Comparison of ENCODE assay signal across 11 mouse cellular contexts in the genomic region with DNA sequence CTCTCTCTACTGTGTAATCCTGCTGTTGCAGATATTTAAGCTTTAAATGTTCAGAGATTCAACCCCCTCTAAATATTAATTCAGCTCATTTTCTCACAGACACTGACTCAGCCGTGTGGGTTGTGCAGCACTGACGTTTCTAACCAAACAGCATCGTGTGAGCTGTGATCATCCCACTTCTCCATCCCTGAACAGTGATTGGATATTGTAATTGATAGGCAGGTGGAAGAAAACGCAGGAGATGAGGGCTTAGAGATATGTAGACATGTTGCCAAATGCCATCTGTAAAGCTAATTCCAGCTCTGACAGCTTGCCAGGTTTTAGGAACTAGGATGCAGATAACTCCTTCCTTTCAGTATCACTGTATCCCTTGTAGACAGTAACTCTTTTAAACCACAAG. TPM values are rescaled to one million over a fixed set of nuclear protein-coding genes. Genes with fewer than 3 reads are reported as not detected.
DNase-seq lines count a peak whose midpoint lies in the region; ATAC-seq and TF ChIP-seq lines count a peak whose summit lies in the region.
"Had no signal": no experiment of that assay in that cellular context is flagged by ENCODE, and none has a peak within 500 bp of the region (broad histone marks: within the 10 kb centered on the region; RNA-seq: fewer than 3 reads in every experiment).

No protein-coding gene starts in this region.

- H3K27ac ChIP-seq in midbrain, embryonic 13.5 days, result 0 out of 2 replicates have a peak overlapping the region, but pooled peaks have one; percentile 17
- no peak overlapping the region for H3K27ac ChIP-seq in midbrain, embryonic 11.5 days (ENCODE audit: low read depth, low read length)
- H3K27ac ChIP-seq in forebrain, postnatal 0 days (ENCODE audit: low read depth, low read length), result peak overlapping the region; percentile 36; the same call in 1 of the 2 replicates
- H3K27ac ChIP-seq: embryonic facial prominence, embryonic 15.5 days had no signal

- H3K36me3 ChIP-seq in midbrain, embryonic 13.5 days, result no peaks in the 10 kb centered on the region
- no peaks in the 10 kb centered on the region for H3K36me3 ChIP-seq in midbrain, embryonic 11.5 days (ENCODE audit: control insufficient read depth, insufficient read depth, low read length)
- no peaks in the 10 kb centered on the region for H3K36me3 ChIP-seq in forebrain, postnatal 0 days (ENCODE audit: insufficient read depth)
- H3K36me3 ChIP-seq: embryonic facial prominence, embryonic 15.5 days had no signal

- no peak overlapping the region for H3K4me3 ChIP-seq in midbrain, embryonic 13.5 days (replicated peaks)
- no peak overlapping the region for H3K4me3 ChIP-seq in midbrain, embryonic 11.5 days (ENCODE audit: low read depth, low read length)
- peak overlapping the region; percentile 11; the same call in 1 of the 2 replicates for H3K4me3 ChIP-seq in forebrain, postnatal 0 days (ENCODE audit: low read depth, low read length)
- H3K4me3 ChIP-seq: embryonic facial prominence, embryonic 15.5 days had no signal

- H3K9ac ChIP-seq in midbrain, embryonic 13.5 days (replicated peaks), result no peak overlapping the region
- H3K9ac ChIP-seq in midbrain, embryonic 11.5 days (ENCODE audit: low read length), result no peak overlapping the region
- no peak overlapping the region for H3K9ac ChIP-seq in forebrain, postnatal 0 days
- H3K9ac ChIP-seq: embryonic facial prominence, embryonic 15.5 days had no signal

- H3K4me1 ChIP-seq in midbrain, embryonic 13.5 days (replicated peaks), result 0 out of 2 replicates have a peak, but pooled peaks cover 5% of the 10 kb centered on the region
- no peaks in the 10 kb centered on the region for H3K4me1 ChIP-seq in midbrain, embryonic 11.5 days (ENCODE audit: control insufficient read depth, insufficient read depth, low read length)
- no peaks in the 10 kb centered on the region for H3K4me1 ChIP-seq in forebrain, postnatal 0 days (ENCODE audit: insufficient read depth)
- H3K4me1 ChIP-seq: embryonic facial prominence, embryonic 15.5 days had no signal

- peak overlapping the region; percentile 14; the same call in 1 of the 2 replicates for H3K4me2 ChIP-seq in midbrain, embryonic 13.5 days (replicated peaks)
- no peak overlapping the region for H3K4me2 ChIP-seq in midbrain, embryonic 11.5 days
- H3K4me2 ChIP-seq in forebrain, postnatal 0 days (ENCODE audit: low read depth), result peak overlapping the region; percentile 31
- H3K4me2 ChIP-seq: embryonic facial prominence, embryonic 15.5 days had no signal

- WGBS in midbrain, embryonic 13.5 days, result 35% methylated on average over 4 of the region's 4 CpGs
- 48% methylated on average over 4 of the region's 4 CpGs for WGBS in midbrain, embryonic 11.5 days
- WGBS in forebrain, postnatal 0 days, result 6% methylated on average over 4 of the region's 4 CpGs

- H3K27me3 ChIP-seq in midbrain, embryonic 13.5 days, result no peaks in the 10 kb centered on the region
- no peaks in the 10 kb centered on the region for H3K27me3 ChIP-seq in midbrain, embryonic 11.5 days (ENCODE audit: control insufficient read depth, insufficient read depth, low read length)
- H3K27me3 ChIP-seq in forebrain, postnatal 0 days (ENCODE audit: insufficient read depth, low read length), result no peaks in the 10 kb centered on the region
- H3K27me3 ChIP-seq: embryonic facial prominence, embryonic 15.5 days had no signal

- peak; percentile 73; the same call in 1 of the 2 replicates for ATAC-seq in midbrain, embryonic 13.5 days
- ATAC-seq in midbrain, embryonic 11.5 days (ENCODE audit: low FRiP score), result no peak
- peak; percentile 99 for ATAC-seq in forebrain, postnatal 0 days
- no peak for ATAC-seq in megakaryocyte progenitor cell, adult 5-6 weeks (replicated peaks; ENCODE audit: poor library complexity)

- DNase-seq in midbrain, embryonic 11.5 days (ENCODE audit: low spot score, missing footprints), result no peak
- DNase-seq in forebrain, postnatal 0 days, result peak; percentile 89
- DNase-seq in layer of hippocampus, postnatal 25 days (ENCODE audit: extremely low spot score in 1 of 2, low spot score in 1 of 2), result peak; percentile 16 to 29
- DNase-seq in right cerebral cortex, postnatal 25 days, result peak; percentile 74
- no peak for DNase-seq in lung, postnatal 25 days (ENCODE audit: low spot score)
- no peak for DNase-seq in ovary, postnatal 36 days (ENCODE audit: low spot score)

- no peak for TF ChIP-seq CTCF in forebrain, postnatal 0 days (IDR thresholded peaks at IDR 0.05; ENCODE audit: low read depth)

- H3K9me3 ChIP-seq in midbrain, embryonic 13.5 days, result no peaks in the 10 kb centered on the region
- no peaks in the 10 kb centered on the region for H3K9me3 ChIP-seq in midbrain, embryonic 11.5 days (ENCODE audit: control insufficient read depth, low read length)
- no peaks in the 10 kb centered on the region for H3K9me3 ChIP-seq in forebrain, postnatal 0 days (ENCODE audit: low read length)
- H3K9me3 ChIP-seq: embryonic facial prominence, embryonic 15.5 days had no signal

RNA-seq across cellular contexts. Expression of a gene that starts 21.9 kb away (rescaled TPM):
- 55.8 and 61.4 TPM in 2 replicates for polyA plus RNA-seq in midbrain, embryonic 13.5 days (2015; fragmentation: Nextera tagmentation; extraction: Ambion mirVana)
- polyA plus RNA-seq in midbrain, embryonic 11.5 days (2014; fragmentation: Nextera tagmentation; extraction: Ambion mirVana), result 37.4 and 39.6 TPM in 2 replicates
- total RNA-seq in forebrain, postnatal 0 days (2014; rRNA removed), result 78.9 and 85.2 TPM in 2 replicates
- 76.9 and 83.2 TPM in 2 replicates for polyA plus RNA-seq in forebrain, postnatal 0 days (2015; fragmentation: Nextera tagmentation; extraction: Ambion mirVana)
- 10 to 100 TPM; 59.3 to 66.3 TPM for total RNA-seq in layer of hippocampus, postnatal 25 days (2021)
- total RNA-seq in megakaryocyte progenitor cell, adult 5-6 weeks (2015), result 16.8 and 18.3 TPM in 2 replicates
- total RNA-seq in megakaryocyte progenitor cell, adult 5-6 weeks (2017), result 19.8 and 19.9 TPM in 2 replicates

RNA-seq across cellular contexts. Expression of a gene that starts 41.1 kb away (rescaled TPM):
- not detected in 2 replicates for polyA plus RNA-seq in midbrain, embryonic 13.5 days (2015; fragmentation: Nextera tagmentation; extraction: Ambion mirVana)
- polyA plus RNA-seq in midbrain, embryonic 11.5 days (2014; fragmentation: Nextera tagmentation; extraction: Ambion mirVana), result not detected in 2 replicates
- not detected in 2 replicates for total RNA-seq in forebrain, postnatal 0 days (2014; rRNA removed)
- polyA plus RNA-seq in forebrain, postnatal 0 days (2015; fragmentation: Nextera tagmentation; extraction: Ambion mirVana), result not detected in 2 replicates
- total RNA-seq in layer of hippocampus, postnatal 25 days (2021), result not detected
- total RNA-seq in megakaryocyte progenitor cell, adult 5-6 weeks (2015), result not detected in 2 replicates
- total RNA-seq in megakaryocyte progenitor cell, adult 5-6 weeks (2017), result not detected in 2 replicates
- total RNA-seq: liver, adult 2 months had no signal
- polyA plus RNA-seq: liver, adult 2 months; spleen, adult 2 months had no signal

Comparison
In these comparisons a context has a peak if more than half of its experiments do, and no peak if none do; other contexts are left out.
1. ATAC-seq: peak in midbrain, embryonic 13.5 days (single experiment) and forebrain, postnatal 0 days (single experiment); none in midbrain, embryonic 11.5 days (single experiment) and megakaryocyte progenitor cell, adult 5-6 weeks (single experiment).
2. DNase-seq: peak in forebrain, postnatal 0 days (single experiment), layer of hippocampus, postnatal 25 days (2 of 2) and right cerebral cortex, postnatal 25 days (single experiment); none in midbrain, embryonic 11.5 days (single experiment), lung, postnatal 25 days (single experiment) and ovary, postnatal 36 days (single experiment).